Comparison of ENCODE assay signal across 8 mouse cellular contexts in genomic region chr5:107167872-107168300, GRCm38 (mm10).
DNase-seq lines count a peak whose midpoint lies in the region; ATAC-seq and TF ChIP-seq lines count a peak whose summit lies in the region.

No protein-coding gene starts in this region.

- intact Hi-C loops in left cerebral cortex, postnatal 25 days (cut with DNase I), result loop anchor here (5.0 kb wide), 1 partner anchor 119 kb away; the partner anchor contains the start of gene Tgfbr3

- H3K36me3 ChIP-seq in liver, embryonic 11.5 days (ENCODE audit: control insufficient read depth, insufficient read depth, low read length), result no peaks in the 10 kb centered on the region
- H3K36me3 ChIP-seq in embryonic facial prominence, embryonic 14.5 days (ENCODE audit: control insufficient read depth, insufficient read depth, low read length), result no peaks in the 10 kb centered on the region
- no peaks in the 10 kb centered on the region for H3K36me3 ChIP-seq in kidney, adult 2 months (ENCODE audit: control insufficient read depth, insufficient read depth, low read length)
- no peaks in the 10 kb centered on the region for H3K36me3 ChIP-seq in midbrain, postnatal 0 days (ENCODE audit: insufficient read depth, low read length)

- no peak overlapping the region for H3K4me2 ChIP-seq in liver, embryonic 11.5 days
- peak overlapping the region; percentile 31 for H3K4me2 ChIP-seq in embryonic facial prominence, embryonic 14.5 days (ENCODE audit: low read depth, low read length)
- peak overlapping the region; percentile 13; the same call in 1 of the 2 replicates for H3K4me2 ChIP-seq in midbrain, postnatal 0 days (ENCODE audit: low read depth, low read length, poor library complexity, severe bottlenecking)

- no peak for TF ChIP-seq POLR2A in kidney, adult 2 months (IDR thresholded peaks at IDR 0.05; ENCODE audit: low read depth, low read length)

- peak; percentile 45 for DNase-seq in liver
- no peak for DNase-seq in liver, embryonic 11.5 days (ENCODE audit: low spot score)
- DNase-seq in embryonic facial prominence, embryonic 14.5 days (ENCODE audit: low spot score), result peak; percentile 97
- peak; percentile 91 to 92 for DNase-seq in heart, adult 9 months (ENCODE audit: low spot score in 2 of 2)
- peak; percentile 95 for DNase-seq in kidney, adult 2 months
- DNase-seq in left cerebral cortex, postnatal 25 days (ENCODE audit: low spot score in 2 of 2), result peak; percentile 66 to 82
- peak; percentile 72 for DNase-seq in midbrain, postnatal 0 days (ENCODE audit: low spot score)
- no peak for DNase-seq in thymus, postnatal 4 days

- TF ChIP-seq CTCF in kidney, adult 2 months (conservative IDR thresholded peaks at IDR 0.05; ENCODE audit: insufficient read depth, insufficient read length, low read depth, low read length), result no peak
- no peak for TF ChIP-seq CTCF in midbrain, postnatal 0 days (IDR thresholded peaks at IDR 0.05)

- no peak for ATAC-seq in liver, embryonic 11.5 days (replicated peaks; ENCODE audit: low FRiP score)
- ATAC-seq in embryonic facial prominence, embryonic 14.5 days (ENCODE audit: low read depth), result peak; percentile 92
- ATAC-seq in midbrain, postnatal 0 days (ENCODE audit: low FRiP score), result no peak

- 69% methylated on average over 8 of the region's 8 CpGs for WGBS in liver, embryonic 11.5 days
- WGBS in embryonic facial prominence, embryonic 14.5 days, result 13% methylated on average over 8 of the region's 8 CpGs
- 9% methylated on average over 8 of the region's 8 CpGs for WGBS in kidney, adult 2 months
- 35% methylated on average over 8 of the region's 8 CpGs for WGBS in midbrain, postnatal 0 days

- no peak overlapping the region for H3K4me3 ChIP-seq in liver, embryonic 11.5 days (ENCODE audit: low read depth, low read length)
- H3K4me3 ChIP-seq in embryonic facial prominence, embryonic 14.5 days (ENCODE audit: low read depth, low read length), result no peak overlapping the region
- 0 out of 2 replicates have a peak overlapping the region, but pooled peaks have one; percentile 1 for H3K4me3 ChIP-seq in kidney, adult 2 months (ENCODE audit: insufficient read depth, low read depth, low read length)
- no peak overlapping the region for H3K4me3 ChIP-seq in midbrain, postnatal 0 days (ENCODE audit: low read depth, low read length)

- H3K4me1 ChIP-seq in liver, embryonic 11.5 days (replicated peaks; ENCODE audit: control insufficient read depth, insufficient read depth, low read length), result peaks cover 27% of the 10 kb centered on the region
- peaks cover 65% of the 10 kb centered on the region for H3K4me1 ChIP-seq in embryonic facial prominence, embryonic 14.5 days (ENCODE audit: control insufficient read depth, insufficient read depth, low read length)
- H3K4me1 ChIP-seq in kidney, adult 2 months (ENCODE audit: control insufficient read depth, insufficient read depth, low read length), result peaks cover 14% of the 10 kb centered on the region
- H3K4me1 ChIP-seq in midbrain, postnatal 0 days (ENCODE audit: insufficient read depth, low read length), result no peaks in the 10 kb centered on the region

- H3K27me3 ChIP-seq in liver, embryonic 11.5 days (replicated peaks; ENCODE audit: control insufficient read depth, insufficient read depth, low read length), result no peaks in the 10 kb centered on the region
- no peaks in the 10 kb centered on the region for H3K27me3 ChIP-seq in embryonic facial prominence, embryonic 14.5 days (replicated peaks; ENCODE audit: control insufficient read depth, insufficient read depth, low read length)
- H3K27me3 ChIP-seq in kidney, adult 2 months (replicated peaks; ENCODE audit: control insufficient read depth, insufficient read depth, low read length), result no peaks in the 10 kb centered on the region
- no peaks in the 10 kb centered on the region for H3K27me3 ChIP-seq in midbrain, postnatal 0 days (ENCODE audit: insufficient read depth, low read length)

- no peaks in the 10 kb centered on the region for H3K9me3 ChIP-seq in liver, embryonic 11.5 days (ENCODE audit: control insufficient read depth, low read length)
- no peaks in the 10 kb centered on the region for H3K9me3 ChIP-seq in embryonic facial prominence, embryonic 14.5 days (ENCODE audit: control insufficient read depth, low read length)
- no peaks in the 10 kb centered on the region for H3K9me3 ChIP-seq in midbrain, postnatal 0 days (ENCODE audit: low read length)

- H3K9ac ChIP-seq in liver, embryonic 11.5 days (ENCODE audit: low read depth, low read length), result no peak overlapping the region
- H3K9ac ChIP-seq in embryonic facial prominence, embryonic 14.5 days (ENCODE audit: low read depth, low read length), result no peak overlapping the region
- no peak overlapping the region for H3K9ac ChIP-seq in midbrain, postnatal 0 days (replicated peaks; ENCODE audit: low read length, poor library complexity, severe bottlenecking)

- no peak overlapping the region for H3K27ac ChIP-seq in liver, embryonic 11.5 days (ENCODE audit: low read depth, low read length)
- H3K27ac ChIP-seq in embryonic facial prominence, embryonic 14.5 days (replicated peaks; ENCODE audit: low read depth, low read length), result peak overlapping the region; percentile 83
- peak overlapping the region; percentile 87; the same call in 1 of the 2 replicates for H3K27ac ChIP-seq in kidney, adult 2 months (ENCODE audit: insufficient read depth, low read depth, low read length)
- no peak overlapping the region for H3K27ac ChIP-seq in midbrain, postnatal 0 days (ENCODE audit: low read depth, low read length)

Comparison
In these comparisons a context has a peak if more than half of its experiments do, and no peak if none do; other contexts are left out.
1. DNase-seq: peak in liver (single experiment), embryonic facial prominence, embryonic 14.5 days (single experiment), heart, adult 9 months (2 of 2), kidney, adult 2 months (single experiment), left cerebral cortex, postnatal 25 days (2 of 2) and midbrain, postnatal 0 days (single experiment); none in liver, embryonic 11.5 days (single experiment) and thymus, postnatal 4 days (single experiment).
2. H3K27ac ChIP-seq: peak in embryonic facial prominence, embryonic 14.5 days (single experiment) and kidney, adult 2 months (single experiment); none in liver, embryonic 11.5 days (single experiment) and midbrain, postnatal 0 days (single experiment).